Mouse (Mus musculus) gastrocnemius, postnatal 10 days (tissue): ENCODE data around the gene Sept1. TPM values are rescaled to one million over a fixed set of nuclear protein-coding genes. Genes with fewer than 3 reads are reported as not detected.

Source experiments
- DNase-seq: peaks from one replicate; pipeline ENCODE4 v3.0.0; 2021; ENCODE audit warnings: mixed read lengths
- long read RNA-seq, 2 experiments: library from polyadenylated mRNA; stranded (forward); transcript quantifications; one replicate each; pipeline ENCODE4 v2.0.0; 2021
- total RNA-seq, 2 experiments: library from RNA; stranded (reverse); gene quantifications; 2 replicates each; pipeline ENCODE4 v1.2.3; 2021

Sept1 gene
- 1 to 10 TPM; 6.9 to 7.5 TPM for total RNA-seq
- long read RNA-seq, experiment 1, partial matches to known transcripts, result 0 of 5 reads
- long read RNA-seq, experiment 1, other reads (novel, unspliced or antisense), result 2 of 5 reads
- long read RNA-seq, experiment 2, partial matches to known transcripts, result 0 of 5 reads
- long read RNA-seq, experiment 2, other reads (novel, unspliced or antisense), result 0 of 5 reads

GRCm38 (mm10) chr7:127232622-127233367, at the start of gene Sept1, which contains the start of gene Zfp553:
Sept1 (minus strand) TSS chr7:127233130.
Zfp553 (plus strand) TSS chr7:127233061.
- peak; percentile 85 for DNase-seq

- no peak for DNase-seq
Observed at GRCm38 (mm10) chr7:127282190-127282589, 49.3 kb upstream of the Sept1 start.

- no peak for DNase-seq
Observed at GRCm38 (mm10) chr7:127281114-127281513, 48.2 kb upstream of the Sept1 start.

- DNase-seq, result no peak
Observed at GRCm38 (mm10) chr7:127280092-127280491, 47.2 kb upstream of the Sept1 start.

DNA sequence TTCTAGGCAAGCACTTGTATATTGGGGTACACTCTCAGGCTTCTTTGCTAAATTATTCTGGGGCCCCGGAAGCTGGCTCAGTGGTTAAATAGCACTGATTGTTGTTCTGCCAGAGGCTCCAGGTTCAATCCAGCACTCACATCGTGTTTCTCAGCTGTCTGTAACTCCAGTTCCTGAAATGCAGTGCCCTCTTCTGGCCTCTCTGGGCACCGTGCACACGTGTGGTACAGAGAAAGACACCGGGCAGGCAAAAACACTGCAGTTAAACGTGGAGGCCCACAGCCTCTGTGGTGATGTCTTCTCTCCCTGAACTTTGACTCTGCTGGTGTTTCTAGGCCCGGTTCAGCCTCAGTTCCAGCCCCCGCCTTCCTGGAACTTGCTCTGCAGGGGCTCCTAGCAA, 45.4 kb upstream of the Sept1 start:
- DNase-seq, result peak; percentile 28

- no peak for DNase-seq
Observed at GRCm38 (mm10) chr7:127276519-127276961, 43.6 kb upstream of the Sept1 start.

GRCm38 (mm10) chr7:127273925-127274789, 41.2 kb upstream of the Sept1 start, which contains the start of gene Sephs2:
Sephs2 (minus strand) TSS chr7:127274055.
- DNase-seq, result peak; percentile 90

- peak; percentile 49 for DNase-seq
Observed at GRCm38 (mm10) chr7:127273118-127273923, 40.4 kb upstream of the Sept1 start.

GRCm38 (mm10) chr7:127272566-127272965, 39.6 kb upstream of the Sept1 start:
- DNase-seq, result no peak

GRCm38 (mm10) chr7:127271093-127271492, 38.2 kb upstream of the Sept1 start:
- no peak for DNase-seq

DNA sequence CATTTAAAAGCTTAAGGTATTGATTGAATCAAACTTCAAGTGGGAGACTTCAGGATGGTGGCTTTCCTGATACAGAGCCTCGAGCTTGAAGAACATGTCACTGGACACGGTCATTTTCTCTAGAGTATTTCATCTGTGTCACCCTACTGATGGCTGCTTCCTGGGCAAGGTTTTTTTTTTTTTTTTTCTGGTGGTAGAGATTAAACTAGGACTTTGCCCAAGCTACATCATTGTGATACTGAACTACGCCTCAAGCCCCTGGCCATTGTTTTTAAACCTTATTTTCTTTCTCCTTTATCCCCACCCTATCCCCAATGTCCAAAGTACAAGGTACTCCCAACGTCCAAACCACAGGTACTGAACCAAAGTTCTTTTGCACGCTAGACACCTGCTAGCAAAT, 37.7 kb upstream of the Sept1 start:
- DNase-seq, result no peak

DNA sequence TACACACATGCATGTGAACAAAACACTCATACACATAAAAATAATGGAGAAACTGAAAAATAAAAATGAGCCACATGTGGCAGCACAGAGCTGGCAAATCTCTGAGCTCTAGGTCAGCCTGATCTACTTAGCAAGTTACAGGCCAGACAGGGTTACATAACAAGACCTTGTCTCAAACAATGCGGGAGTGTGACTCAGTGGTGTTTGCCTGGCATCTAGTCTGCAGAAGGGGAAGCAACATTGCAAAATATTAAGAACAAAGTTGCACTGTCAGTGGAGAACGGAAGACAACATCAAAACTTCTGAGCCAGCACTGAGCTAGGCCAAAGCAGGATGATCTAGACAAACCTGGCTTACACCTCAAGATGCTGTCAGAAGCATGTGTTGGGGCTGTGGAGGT, 37.3 kb upstream of the Sept1 start:
- no peak for DNase-seq

DNA sequence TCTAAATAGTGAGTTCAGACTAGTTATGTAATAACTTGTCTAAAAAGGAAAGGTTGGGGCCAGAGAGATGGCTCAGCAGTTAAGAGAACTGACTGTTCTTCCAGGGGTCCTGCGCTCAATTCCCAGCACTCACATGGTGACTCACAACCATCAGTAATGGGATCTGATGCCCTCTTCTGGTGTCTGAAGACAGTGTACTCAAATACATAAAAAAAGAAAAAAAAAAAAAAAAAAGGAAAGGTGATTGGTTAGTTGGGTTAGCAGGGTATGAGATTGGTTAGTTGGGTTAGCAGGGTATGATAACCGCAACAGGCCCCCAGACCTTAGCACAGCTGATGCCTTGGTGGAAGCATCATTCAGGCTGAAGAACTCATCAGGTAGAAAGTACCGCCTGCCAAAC, 30.6 kb upstream of the Sept1 start:
- DNase-seq, result no peak

DNA sequence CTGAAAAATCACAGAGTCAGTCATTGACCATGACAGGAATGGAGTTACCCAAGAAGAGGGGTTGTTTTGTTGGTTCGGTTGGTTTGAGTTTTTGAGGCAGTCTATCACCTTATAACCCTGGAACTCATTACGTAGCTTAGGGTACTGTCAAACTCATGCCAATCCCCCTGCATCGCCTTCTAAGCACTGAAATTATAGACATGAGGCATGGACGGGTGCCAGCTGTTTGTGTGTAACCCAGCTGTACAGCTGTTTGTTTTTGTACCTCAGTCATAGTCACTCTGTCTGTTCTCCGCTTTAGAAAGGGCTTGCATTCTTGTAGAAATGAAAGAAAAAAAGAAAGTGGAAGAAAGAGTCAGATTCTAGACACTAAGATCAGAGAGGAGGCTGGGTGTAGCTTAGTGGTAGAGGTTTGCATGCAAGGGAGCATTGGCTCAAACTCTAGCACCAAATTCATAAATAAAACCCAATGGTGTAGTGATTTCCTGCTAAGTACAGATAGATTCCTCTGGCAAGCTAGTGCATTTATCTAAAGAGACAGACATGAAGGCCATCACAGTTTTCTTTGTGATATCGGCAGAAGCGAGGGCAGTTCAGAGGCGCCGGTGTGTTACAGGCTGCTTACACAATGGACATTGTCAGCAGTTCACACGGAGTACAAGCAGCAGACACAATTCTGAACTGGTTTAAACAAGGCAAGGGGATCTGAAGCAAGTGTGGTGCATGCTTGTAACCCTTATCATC, 29.5 kb upstream of the Sept1 start:
- DNase-seq, result no peak

DNA sequence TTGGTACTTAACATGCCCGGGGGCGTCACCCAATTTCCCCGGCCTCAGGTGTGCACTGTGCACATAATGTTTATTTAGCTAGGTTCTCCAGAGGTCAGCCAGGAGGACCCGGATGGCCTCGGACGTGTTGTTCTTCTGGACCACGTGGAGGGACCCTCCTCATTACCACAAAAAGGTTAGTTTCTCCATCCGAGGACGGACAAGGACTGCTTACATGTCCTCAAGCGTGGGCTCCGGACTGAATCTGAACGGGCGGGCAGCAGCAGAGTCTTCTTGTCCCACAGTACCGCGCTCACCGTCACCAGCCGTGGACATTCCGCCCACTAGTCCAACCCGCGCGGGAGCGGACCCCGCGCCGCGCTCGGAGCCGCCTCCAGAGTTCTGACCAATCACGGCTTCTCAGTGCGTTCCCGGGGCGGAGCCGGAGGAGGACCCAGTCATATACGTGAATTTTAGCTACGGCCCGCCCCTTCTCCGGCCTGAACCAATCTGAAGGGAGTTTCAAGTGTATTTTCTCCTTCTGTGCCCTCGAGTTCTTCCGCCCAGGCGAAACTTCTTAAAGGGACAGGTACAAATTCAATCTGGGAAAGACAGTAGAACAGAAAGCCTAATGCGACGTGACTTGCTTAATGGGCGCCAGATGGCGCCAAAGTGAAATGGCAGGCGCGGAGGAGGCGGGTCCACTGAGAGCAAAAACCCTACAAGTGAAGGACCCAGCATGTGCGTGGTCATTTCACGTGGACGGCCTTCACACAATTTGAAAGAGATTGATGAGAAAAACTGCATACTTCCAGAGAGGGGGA, 27.6 kb upstream of the Sept1 start, which contains the start of gene Dctpp1:
TSS of gene Dctpp1 (minus strand) at position 401 of the 803 bp plus-strand sequence.
- peak; percentile 92 for DNase-seq

DNA sequence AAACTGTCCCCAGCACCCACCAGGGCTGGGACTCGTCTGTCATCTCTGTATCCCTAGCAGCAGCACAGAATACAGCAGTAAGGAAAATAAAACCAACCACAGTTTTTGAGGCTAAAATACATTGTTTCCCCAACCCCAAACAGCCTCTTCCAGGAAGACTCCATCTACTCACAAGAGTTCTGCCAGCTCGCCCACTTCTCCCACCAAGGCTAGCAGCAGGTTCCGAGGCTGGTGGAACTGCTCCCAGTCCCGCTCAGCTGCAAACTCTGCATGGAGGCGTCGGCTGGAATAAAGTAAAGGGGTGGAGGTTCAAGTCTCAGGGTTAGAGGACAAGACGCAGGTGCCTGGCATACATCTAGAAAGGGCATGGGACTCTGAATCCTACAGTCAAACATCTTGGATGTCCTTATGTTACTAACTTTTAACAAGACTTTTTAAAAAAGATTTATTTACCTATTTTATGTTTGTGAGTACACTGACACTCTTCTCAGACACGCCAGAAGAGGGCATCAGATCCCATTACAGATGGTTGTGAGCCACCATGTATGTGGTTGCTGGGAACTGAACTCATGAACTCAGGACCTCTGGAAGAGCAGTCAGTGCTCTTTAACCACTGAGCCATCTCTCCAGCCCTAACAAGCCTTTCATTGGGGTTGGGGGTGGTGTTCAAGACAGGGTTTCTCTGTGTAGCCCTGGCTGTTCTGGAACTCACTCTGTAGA, 26.4 kb upstream of the Sept1 start:
- DNase-seq, result no peak

GRCm38 (mm10) chr7:127256518-127256917, 23.6 kb upstream of the Sept1 start:
- no peak for DNase-seq

DNA sequence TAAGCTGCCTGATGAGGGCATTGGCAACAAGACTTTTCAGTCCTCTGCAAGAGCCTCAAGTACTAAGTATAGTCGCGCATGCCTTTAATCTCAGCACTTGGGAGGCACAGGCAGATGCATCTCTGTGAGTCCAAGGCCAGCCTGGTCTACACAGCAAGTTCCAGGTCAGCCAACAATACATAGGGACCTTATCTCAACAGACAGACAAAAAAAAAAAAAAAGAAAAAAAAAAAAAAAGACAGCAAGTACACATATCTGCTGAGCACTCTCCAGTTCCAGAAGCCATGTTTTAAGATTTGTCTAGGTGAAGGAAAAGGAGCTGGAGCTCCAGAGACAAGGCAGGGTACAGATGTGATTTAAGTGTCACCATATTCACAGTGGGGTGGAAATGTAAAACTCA, 23.0 kb upstream of the Sept1 start:
- DNase-seq, result no peak

DNA sequence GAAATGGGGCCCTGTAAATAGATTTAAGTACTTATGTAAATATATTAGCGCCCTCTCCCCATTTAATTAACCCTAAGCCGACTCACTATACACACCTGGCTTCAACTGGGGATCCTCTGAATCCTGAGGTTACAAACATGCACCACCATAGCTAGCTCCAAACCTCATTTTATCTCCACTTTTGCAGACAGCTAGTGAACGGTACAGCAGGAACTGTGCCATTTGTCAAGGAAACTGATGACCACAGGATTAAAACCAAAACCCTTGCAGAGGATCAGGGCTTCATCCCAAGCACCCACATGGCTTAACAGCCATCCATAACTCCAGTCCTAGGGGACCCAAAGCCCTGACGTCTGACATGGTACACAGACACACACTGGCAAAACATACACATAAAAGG, 22.1 kb upstream of the Sept1 start:
- no peak for DNase-seq
